Mouse (Mus musculus): Measurements from ENCODE around the gene Snx32.

GRCm38 (mm10) chr19:5466916-5467500 is 43.3 kb downstream of the Snx32 start:
- TF ChIP-seq CTCF (IDR thresholded peaks at IDR 0.05; ENCODE audit: low read depth, low read length), result no peak
- TF ChIP-seq POLR2A (IDR thresholded peaks at IDR 0.05; ENCODE audit: borderline replicate concordance, low read depth, low read length), result no peak
